Mouse (Mus musculus): ENCODE measurements around the gene Dhx57. TPM values are rescaled to one million over a fixed set of nuclear protein-coding genes. Genes with fewer than 3 reads are reported as not detected.
"Not testable (repeated sequence)": the region's sequence is repeated elsewhere in the genome, so short reads cannot be mapped to it uniquely, and the experiment has no call there.

Gene Dhx57
- polyA plus RNA-seq, 1 experiment from 2014 or later: 28.6 TPM

DNA sequence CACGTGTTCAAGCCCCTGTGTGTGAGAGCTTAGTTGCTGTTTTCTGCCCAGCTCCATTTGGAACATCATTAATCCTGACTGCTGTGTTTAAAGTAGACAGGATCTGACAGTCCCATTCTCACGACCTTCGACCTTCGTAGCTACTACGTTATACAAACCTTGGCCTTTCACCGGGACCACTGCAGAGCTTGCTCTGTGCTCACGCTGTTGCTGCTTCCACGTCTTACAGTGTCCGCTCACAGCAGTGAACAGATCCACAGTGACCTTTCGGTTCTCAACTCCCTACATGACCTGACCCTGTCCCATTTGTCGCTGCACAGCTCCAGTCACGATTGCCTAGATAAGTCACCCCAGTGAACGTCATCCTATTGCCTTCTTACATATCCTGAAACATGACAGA lies 47.2 kb downstream of the Dhx57 start:
- H3K4me1 ChIP-seq: no peaks in the 10 kb centered on the region

DNA sequence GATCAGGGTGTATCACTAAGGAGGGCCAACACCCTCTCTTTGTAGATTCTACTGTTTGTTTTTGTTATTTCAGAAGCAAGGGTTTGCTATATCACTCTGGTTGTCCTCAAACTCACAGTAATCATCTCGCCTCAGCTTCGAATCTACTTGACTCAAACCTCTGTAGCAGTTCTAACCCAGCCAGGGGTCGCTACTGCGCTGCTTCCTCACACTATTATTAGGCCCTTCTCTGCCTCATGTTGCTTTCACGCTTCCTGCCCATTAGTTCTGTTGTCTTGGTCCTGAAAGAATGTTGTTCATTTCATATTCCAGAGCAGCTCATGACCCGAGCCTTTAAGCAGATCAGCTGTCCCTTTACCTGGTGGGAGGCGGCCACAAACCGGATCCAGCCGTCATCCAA lies 48.7 kb downstream of the Dhx57 start:
- H3K9ac ChIP-seq: no peak overlapping the region
- no peak overlapping the region for H3K4me3 ChIP-seq
- H3K4me1 ChIP-seq: no peaks in the 10 kb centered on the region
- no peak for ATAC-seq
- H3K27ac ChIP-seq: no peak overlapping the region
- WGBS: 90% methylated on average over 9 of the region's 9 CpGs
- H3K27me3 ChIP-seq: no peaks in the 10 kb centered on the region
- H3K4me2 ChIP-seq: no peak overlapping the region
- no peaks in the 10 kb centered on the region for H3K9me3 ChIP-seq (replicated peaks)
- H3K36me3 ChIP-seq (ENCODE audit: poor library complexity, severe bottlenecking): peaks cover 90% of the 10 kb centered on the region

More for the DNA sequence above, 47.2 kb downstream of the Dhx57 start:
- Histone ChIP-seq H3K4me2 (no peak overlapping the region), H3K36me3 (ENCODE audit: poor library complexity, severe bottlenecking) (peaks cover 96% of the 10 kb centered on the region), H3K9ac (no peak overlapping the region), H3K27ac (no peak overlapping the region), H3K4me3 (no peak overlapping the region), H3K9me3 (replicated peaks) (no peaks in the 10 kb centered on the region), H3K27me3 (no peaks in the 10 kb centered on the region)
- WGBS: 88% methylated on average over 13 of the region's 13 CpGs
- no peak for ATAC-seq

DNA sequence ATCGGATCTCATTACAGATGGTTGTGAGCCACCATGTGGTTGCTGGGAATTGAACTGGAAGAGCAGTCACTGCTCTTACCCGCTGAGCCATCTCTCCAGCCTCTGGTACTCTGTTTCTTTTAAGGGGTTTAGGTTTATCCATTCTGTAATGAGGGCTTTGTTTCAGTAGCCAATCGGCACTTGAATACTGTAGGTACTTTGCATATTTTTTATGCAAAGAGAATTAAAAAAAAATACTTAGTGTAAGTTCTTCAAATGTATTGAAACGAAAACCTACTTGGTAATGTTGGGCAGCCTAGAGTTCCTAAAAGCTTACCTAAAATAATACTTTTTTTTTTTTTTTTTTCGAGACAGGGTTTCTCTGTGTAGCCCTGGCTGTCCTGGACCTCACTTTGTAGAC lies 52.8 kb downstream of the Dhx57 start:
- Histone ChIP-seq H3K9me3 (replicated peaks) (no peaks in the 10 kb centered on the region), H3K4me3 (no peak overlapping the region), H3K9ac (no peak overlapping the region), H3K27me3 (no peaks in the 10 kb centered on the region), H3K27ac (no peak overlapping the region), H3K4me2 (no peak overlapping the region), H3K4me1 (no peaks in the 10 kb centered on the region), H3K36me3 (ENCODE audit: poor library complexity, severe bottlenecking) (peaks cover 52% of the 10 kb centered on the region)
- 90% methylated on average over 5 of the region's 5 CpGs for WGBS
- no peak for ATAC-seq

DNA sequence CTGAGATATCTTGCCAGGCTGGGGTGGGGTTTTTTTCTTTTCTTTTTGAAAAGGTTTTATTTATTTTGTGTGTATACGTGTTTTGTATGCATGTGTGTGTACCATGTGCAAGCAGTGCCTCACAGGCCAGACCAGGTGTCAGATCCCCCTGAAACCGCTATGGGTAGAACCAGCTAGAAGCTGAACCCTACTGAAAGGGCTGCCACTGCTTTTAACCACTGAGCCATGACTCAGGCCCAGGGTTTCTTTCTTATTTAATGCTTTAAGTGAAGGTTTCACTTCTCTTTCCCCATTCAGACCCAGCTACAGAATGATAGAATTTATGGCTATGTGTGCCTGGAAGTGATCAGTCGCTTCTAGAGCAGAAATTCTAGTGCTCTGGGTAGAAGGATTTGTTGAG lies 53.5 kb downstream of the Dhx57 start:
- Histone ChIP-seq H3K4me2 (no peak overlapping the region), H3K4me1 (no peaks in the 10 kb centered on the region), H3K36me3 (ENCODE audit: poor library complexity, severe bottlenecking) (peaks cover 45% of the 10 kb centered on the region), H3K27ac (no peak overlapping the region), H3K27me3 (no peaks in the 10 kb centered on the region), H3K4me3 (no peak overlapping the region), H3K9ac (no peak overlapping the region), H3K9me3 (replicated peaks) (no peaks in the 10 kb centered on the region)
- no peak for ATAC-seq
- WGBS: 97% methylated on average over 3 of the region's 3 CpGs

DNA sequence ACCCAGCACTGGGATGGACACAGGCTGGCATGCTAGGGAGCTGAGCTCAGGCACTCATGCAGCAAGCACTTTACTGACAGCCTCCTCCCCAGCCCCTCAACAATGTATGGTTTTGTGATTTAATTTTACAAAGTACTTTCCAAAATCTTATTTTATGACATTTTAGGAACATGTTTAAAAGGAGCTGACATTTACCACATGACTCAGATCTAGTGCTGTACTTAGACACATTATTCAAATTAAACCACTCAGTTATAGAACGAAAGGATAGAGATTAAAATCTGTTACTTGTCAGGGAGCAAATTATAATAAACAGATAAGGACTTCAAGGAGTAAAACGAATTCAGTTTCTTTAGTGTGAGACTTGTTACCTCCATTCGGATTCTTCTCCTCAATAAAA lies 54.8 kb downstream of the Dhx57 start:
- WGBS: 90% methylated on average over 3 of the region's 3 CpGs
- Histone ChIP-seq H3K36me3 (ENCODE audit: poor library complexity, severe bottlenecking) (peaks cover 37% of the 10 kb centered on the region), H3K27me3 (no peaks in the 10 kb centered on the region), H3K27ac (no peak overlapping the region), H3K9me3 (replicated peaks) (no peaks in the 10 kb centered on the region), H3K9ac (no peak overlapping the region), H3K4me3 (no peak overlapping the region), H3K4me2 (no peak overlapping the region), H3K4me1 (no peaks in the 10 kb centered on the region)
- no peak for ATAC-seq

DNA sequence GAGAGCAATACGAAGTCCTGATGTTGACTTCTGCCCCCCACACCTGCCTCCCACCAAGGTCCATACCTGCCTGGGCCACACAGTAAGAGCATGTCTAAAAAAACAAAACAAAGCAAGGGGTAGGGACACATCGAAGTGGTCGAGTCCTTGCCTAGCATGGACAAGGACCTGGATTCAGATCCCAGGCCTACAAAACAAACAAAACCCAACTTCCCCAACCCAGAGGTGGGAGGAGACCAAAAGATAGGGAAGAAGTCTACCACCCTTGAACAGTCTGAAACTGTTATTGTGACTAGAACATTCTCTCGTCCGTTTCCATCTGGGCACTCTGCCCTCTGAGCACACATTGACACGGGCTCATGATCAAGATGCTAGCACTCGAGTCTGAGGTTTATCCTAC lies 55.9 kb downstream of the Dhx57 start:
- Histone ChIP-seq H3K27ac (no peak overlapping the region), H3K9ac (no peak overlapping the region), H3K4me2 (no peak overlapping the region), H3K9me3 (replicated peaks) (no peaks in the 10 kb centered on the region), H3K4me3 (no peak overlapping the region), H3K4me1 (no peaks in the 10 kb centered on the region), H3K36me3 (ENCODE audit: poor library complexity, severe bottlenecking) (peaks cover 27% of the 10 kb centered on the region), H3K27me3 (no peaks in the 10 kb centered on the region)
- ATAC-seq: no peak
- WGBS: 93% methylated on average over 7 of the region's 7 CpGs

DNA sequence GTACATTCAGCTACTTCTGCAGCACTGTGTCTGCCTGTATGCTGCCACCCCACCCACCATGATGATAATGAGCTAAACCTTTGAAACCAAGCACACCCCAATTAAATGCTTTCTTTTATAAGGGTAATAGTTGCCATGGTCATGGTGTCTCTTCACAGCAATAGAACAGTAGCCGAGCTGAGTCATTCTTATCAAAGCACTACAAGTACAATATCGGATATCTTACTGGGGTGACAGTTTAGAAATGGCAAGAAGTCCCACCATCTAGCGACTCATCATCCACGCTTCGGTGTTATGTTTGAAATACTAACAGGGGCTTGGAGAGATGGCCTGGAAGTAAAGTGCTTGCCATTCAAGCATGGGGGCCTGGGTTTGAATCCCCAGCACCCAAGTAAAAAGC lies 56.4 kb downstream of the Dhx57 start:
- no peak overlapping the region for H3K27ac ChIP-seq
- no peak overlapping the region for H3K4me3 ChIP-seq
- WGBS: 90% methylated on average over 5 of the region's 5 CpGs
- no peak for ATAC-seq
- H3K9ac ChIP-seq: no peak overlapping the region
- no peaks in the 10 kb centered on the region for H3K27me3 ChIP-seq
- no peak overlapping the region for H3K4me2 ChIP-seq
- peaks cover 27% of the 10 kb centered on the region for H3K36me3 ChIP-seq (ENCODE audit: poor library complexity, severe bottlenecking)
- no peaks in the 10 kb centered on the region for H3K9me3 ChIP-seq (replicated peaks)
- H3K4me1 ChIP-seq: no peaks in the 10 kb centered on the region

DNA sequence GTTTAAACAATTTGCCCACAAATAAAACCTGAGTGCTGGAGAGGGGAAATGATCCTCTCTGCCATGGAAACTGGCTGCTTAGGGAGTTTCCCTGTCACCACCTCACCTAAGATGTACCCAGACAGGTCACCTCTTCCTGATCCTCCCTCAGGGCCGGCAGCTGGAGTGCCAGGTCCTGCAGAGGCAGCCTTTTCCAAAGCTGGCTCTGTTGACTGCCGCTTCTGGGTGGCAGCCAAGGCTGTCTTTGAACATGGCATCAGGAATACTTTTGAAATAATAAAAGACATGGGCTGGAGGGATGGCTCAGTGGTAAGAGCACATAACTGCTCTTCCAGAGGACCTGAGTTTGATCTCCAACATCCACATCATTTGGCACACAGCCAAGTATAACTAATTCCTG lies 60.9 kb downstream of the Dhx57 start:
- Histone ChIP-seq H3K27me3 (no peaks in the 10 kb centered on the region), H3K27ac (no peak overlapping the region), H3K4me2 (no peak overlapping the region), H3K4me1 (peaks cover 5% of the 10 kb centered on the region), H3K36me3 (ENCODE audit: poor library complexity, severe bottlenecking) (peaks cover 22% of the 10 kb centered on the region; the same call in 1 of the 2 replicates), H3K9ac (no peak overlapping the region), H3K9me3 (replicated peaks) (no peaks in the 10 kb centered on the region), H3K4me3 (no peak overlapping the region)
- ATAC-seq: no peak
- 80% methylated on average over 2 of the region's 2 CpGs for WGBS

DNA sequence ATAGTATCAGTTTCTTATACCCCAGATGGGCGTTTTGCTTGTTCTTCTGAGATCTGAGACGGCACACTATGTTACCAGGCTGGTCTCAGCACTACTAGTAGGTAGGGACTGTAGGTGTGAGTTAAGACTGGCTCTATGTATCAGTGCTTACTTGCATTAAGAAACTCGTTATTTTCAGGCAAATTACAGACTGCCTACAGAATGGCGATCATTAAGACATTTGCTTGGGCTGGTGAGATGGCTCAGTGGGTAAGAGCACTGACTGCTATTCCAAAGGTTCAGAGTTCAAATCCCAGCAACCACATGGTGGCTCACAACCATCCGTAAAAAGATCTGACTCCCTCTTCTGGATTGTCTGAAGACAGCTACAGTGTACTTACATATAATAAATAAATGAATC lies 65.1 kb downstream of the Dhx57 start:
- H3K4me3 ChIP-seq: peak overlapping the region; percentile 57
- peak overlapping the region; percentile 81; the same call in 1 of the 2 replicates for H3K27ac ChIP-seq
- H3K36me3 ChIP-seq (ENCODE audit: poor library complexity, severe bottlenecking): peaks cover 20% of the 10 kb centered on the region; the same call in 1 of the 2 replicates

DNA sequence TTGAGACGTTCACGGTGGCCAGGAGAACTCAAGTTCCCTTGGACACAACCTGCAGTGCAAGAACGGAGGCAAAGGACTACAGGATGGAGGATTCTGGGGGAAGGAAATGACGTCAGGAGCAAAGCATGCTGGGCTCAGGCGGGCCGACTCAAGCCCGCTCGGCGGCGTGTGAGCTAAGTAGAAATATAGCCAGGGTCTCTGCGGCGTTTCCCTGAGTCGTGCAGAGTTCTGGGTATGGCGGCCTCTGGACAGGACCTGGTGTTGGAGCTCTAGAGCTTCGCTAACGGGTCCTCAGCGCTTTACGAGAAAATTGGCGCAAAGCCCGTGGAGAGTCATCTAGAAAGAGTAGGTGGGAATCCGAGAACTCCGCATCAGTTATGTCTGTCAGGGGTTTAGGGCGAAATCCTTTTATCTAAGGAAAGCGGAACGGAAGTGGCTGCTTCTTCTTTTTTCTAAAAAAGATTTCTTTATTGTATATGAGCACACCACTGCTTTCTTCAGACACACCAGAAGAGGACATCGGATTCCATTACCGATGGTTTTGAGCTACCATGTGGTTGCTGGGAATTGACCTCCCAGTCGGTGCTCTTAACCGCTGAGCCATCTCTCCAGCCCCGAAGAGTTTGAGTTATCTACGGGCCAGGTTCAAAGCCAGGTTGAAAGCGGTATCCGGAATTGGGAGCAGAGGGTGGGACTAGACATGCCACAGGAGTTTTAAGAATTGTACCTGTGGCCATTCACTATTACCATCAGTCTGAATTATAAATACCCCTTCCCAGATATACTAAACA lies 65.8 kb downstream of the Dhx57 start, which contains the start of gene Gemin6:
Gemin6 (plus strand) TSS at position 116 of the 791 bp plus-strand sequence.
- Histone ChIP-seq H3K4me1 (peaks cover 5% of the 10 kb centered on the region), H3K27me3 (no peaks in the 10 kb centered on the region), H3K9me3 (replicated peaks) (no peaks in the 10 kb centered on the region), H3K27ac (peak within 1 kb of the TSS; percentile 81), H3K4me3 (peak within 1 kb of the TSS; percentile 57), H3K9ac (peak within 1 kb of the TSS; percentile 75), H3K36me3 (ENCODE audit: poor library complexity, severe bottlenecking) (peaks cover 20% of the 10 kb centered on the region; the same call in 1 of the 2 replicates), H3K4me2 (peak within 1 kb of the TSS; percentile 80)
- WGBS: under 1% methylated on average over 33 of the region's 33 CpGs
- peak; percentile 99 for ATAC-seq

More for the DNA sequence above, 65.1 kb downstream of the Dhx57 start:
- not testable (repeated sequence) for H3K27me3 ChIP-seq; H3K4me1 ChIP-seq; H3K9me3 ChIP-seq (replicated peaks)
- peak overlapping the region; percentile 75 for H3K9ac ChIP-seq
- ATAC-seq: 0 out of 2 replicates have a peak, but pooled peaks have one; percentile 3
- 48% methylated on average over 5 of the region's 5 CpGs for WGBS
- peak overlapping the region; percentile 80 for H3K4me2 ChIP-seq

DNA sequence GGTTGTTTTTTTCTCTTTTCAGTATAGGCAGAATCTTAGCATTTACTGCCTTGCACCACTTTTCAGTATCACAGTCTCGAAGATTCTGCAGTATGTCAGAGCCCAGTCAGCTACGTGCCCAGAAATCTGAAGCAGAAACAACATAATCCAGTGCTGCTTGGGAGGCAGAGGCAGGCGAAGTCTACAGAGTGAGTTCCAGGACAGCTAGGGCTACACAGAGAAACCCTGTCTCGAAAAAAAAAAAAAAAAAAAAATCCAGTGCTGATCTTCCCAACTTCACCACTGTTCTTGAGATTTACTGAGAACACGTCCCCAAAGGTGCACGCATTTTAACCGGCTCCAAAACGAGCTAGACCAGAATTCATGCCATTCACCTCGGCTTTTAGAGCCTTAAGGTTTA lies 66.4 kb downstream of the Dhx57 start:
- Histone ChIP-seq H3K9ac (peak overlapping the region; percentile 75), H3K27ac (no peak overlapping the region), H3K4me1 (peaks cover 5% of the 10 kb centered on the region), H3K4me3 (peak overlapping the region; percentile 57), H3K27me3 (no peaks in the 10 kb centered on the region), H3K9me3 (replicated peaks) (no peaks in the 10 kb centered on the region), H3K4me2 (peak overlapping the region; percentile 80), H3K36me3 (ENCODE audit: poor library complexity, severe bottlenecking) (peaks cover 13% of the 10 kb centered on the region; the same call in 1 of the 2 replicates)
- peak; percentile 50 for ATAC-seq
- WGBS: 11% methylated on average over 9 of the region's 9 CpGs

DNA sequence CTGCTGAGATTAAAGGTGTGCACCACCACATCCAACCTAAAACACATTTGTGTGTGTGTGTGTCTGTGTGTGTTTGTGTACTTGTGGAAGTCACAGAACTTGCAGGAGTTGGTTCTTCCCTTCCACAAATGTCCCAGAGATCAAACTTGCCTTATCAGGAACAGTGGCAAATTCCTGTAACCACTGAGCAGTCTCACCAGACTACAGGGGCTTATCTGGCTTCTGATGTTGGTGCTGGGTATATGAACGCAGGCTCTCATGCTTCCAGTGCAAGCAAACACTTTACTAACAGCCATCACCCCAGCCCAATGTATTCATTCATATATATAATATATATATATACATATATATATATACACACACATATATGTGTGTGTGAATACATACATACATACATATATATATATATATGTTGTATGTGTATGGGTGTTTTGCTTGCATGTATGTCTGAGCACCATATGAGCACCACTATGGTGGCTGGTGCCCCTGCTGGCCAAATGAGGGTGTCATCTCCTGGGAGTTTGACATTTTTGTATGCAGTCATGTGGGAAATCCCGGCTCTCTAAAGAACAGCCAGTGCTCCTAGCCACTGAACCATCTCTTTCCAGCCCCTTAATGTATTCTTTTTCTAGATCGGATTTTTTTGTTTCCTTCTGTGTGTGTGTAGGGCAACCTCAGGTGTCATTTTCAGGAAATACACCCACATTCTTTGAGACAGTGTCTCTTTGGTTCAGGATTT lies 68.2 kb downstream of the Dhx57 start:
- 72% methylated on average over 3 of the region's 3 CpGs for WGBS
- no peak overlapping the region for H3K27ac ChIP-seq
- no peaks in the 10 kb centered on the region for H3K27me3 ChIP-seq
- H3K36me3 ChIP-seq (ENCODE audit: poor library complexity, severe bottlenecking): no peaks in the 10 kb centered on the region
- H3K4me1 ChIP-seq: peaks cover 5% of the 10 kb centered on the region
- no peak overlapping the region for H3K4me2 ChIP-seq
- H3K9me3 ChIP-seq (replicated peaks): no peaks in the 10 kb centered on the region
- H3K4me3 ChIP-seq: no peak overlapping the region
- no peak for ATAC-seq
- no peak overlapping the region for H3K9ac ChIP-seq

Measured in forebrain, embryonic 13.5 days (tissue).